Mouse (Mus musculus): ENCODE results near the gene C1qtnf2.

- TF ChIP-seq POLR2A (IDR thresholded peaks at IDR 0.05; ENCODE audit: control insufficient read depth in 1 of 2, insufficient read depth in 1 of 2, low read depth in 1 of 2, low read length in 2 of 2, poor library complexity in 1 of 2) (no peak), TBP (IDR thresholded peaks at IDR 0.05; ENCODE audit: low read depth, low read length) (no peak), MAZ (IDR thresholded peaks at IDR 0.05; ENCODE audit: low read depth, low read length) (no peak), NELFE (IDR thresholded peaks at IDR 0.05; ENCODE audit: low read depth, low read length) (no peak), CHD2 (IDR thresholded peaks at IDR 0.05; ENCODE audit: low read length) (no peak), GATA1 (IDR thresholded peaks at IDR 0.05; ENCODE audit: low read depth, low read length) (no peak)
These were observed 54.8 kb downstream of the C1qtnf2 start, which contains the start of gene Ccnjl for GRCm38 (mm10) chr11:43528683-43529499.

All from MEL (cell line).